Mouse (Mus musculus): ENCODE data around the gene Smarca5. TPM values are rescaled to one million over a fixed set of nuclear protein-coding genes. Genes with fewer than 3 reads are reported as not detected.

Gene Smarca5
- total RNA-seq (2022), result 10 to 100 TPM; 35.5 to 39.2 (median 38.8) TPM

DNA sequence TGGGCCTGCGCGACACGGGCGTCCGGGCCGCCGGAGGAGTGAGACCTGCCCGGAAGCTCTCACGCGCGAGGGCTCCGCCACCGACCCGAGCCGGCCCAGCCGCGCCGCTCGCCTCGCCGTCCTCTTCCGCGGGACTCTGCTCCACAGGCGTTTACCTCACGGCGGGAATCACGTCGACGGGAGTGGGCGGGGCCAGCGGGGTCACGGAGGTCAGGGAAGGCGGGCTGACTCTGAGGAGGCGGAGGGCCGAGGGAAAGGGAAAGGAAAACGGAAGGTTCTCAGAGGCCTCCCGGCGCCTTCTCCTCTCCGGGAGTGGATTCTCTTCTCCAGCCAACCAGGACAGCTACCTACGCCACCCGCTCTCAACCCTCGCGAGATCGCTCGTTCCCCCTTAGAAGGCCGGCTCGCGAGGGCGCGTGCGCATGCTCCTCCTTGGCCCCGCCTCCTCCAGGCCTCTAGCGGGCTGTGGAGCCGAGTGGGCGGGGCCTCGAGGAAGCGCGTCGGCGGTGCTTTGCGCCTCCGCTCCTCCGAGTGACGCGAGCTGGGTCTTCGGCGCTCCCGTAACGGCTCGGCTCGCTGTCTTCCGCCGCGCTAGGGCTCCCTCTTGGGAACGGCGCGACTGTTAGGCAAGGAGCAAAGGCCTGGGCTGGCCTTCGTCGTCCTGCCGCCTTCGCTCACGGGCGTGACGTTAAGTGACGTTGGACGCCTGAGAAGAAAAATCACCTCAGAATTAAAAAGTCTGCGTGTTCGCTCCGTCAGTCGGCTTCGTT, at the start of gene Smarca5:
TSS of gene Smarca5 (minus strand) at position 343 of the 770 bp plus-strand sequence.
- peak; percentile 94 for DNase-seq (ENCODE audit: low spot score)

DNA sequence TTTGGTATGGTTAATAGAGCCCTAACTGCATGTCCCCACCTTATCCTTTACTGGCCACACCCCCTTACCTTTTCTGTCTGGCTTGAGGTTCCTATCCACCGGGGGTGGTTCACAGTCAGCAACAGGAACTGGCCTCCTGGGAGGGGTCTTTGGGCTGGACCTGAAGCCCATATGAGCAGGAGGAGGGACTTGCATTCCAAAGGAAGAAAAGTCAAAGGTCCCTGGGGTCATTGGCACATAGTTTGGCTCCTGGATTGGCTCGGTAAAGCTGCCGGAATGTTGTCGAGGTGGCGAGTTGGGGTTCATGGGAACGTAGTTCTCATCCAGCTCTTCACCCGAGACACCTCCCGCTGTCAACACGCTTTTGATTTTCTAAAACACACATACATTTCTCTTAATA, 45.3 kb upstream of the Smarca5 start:
- no peak for DNase-seq (ENCODE audit: low spot score)

DNA sequence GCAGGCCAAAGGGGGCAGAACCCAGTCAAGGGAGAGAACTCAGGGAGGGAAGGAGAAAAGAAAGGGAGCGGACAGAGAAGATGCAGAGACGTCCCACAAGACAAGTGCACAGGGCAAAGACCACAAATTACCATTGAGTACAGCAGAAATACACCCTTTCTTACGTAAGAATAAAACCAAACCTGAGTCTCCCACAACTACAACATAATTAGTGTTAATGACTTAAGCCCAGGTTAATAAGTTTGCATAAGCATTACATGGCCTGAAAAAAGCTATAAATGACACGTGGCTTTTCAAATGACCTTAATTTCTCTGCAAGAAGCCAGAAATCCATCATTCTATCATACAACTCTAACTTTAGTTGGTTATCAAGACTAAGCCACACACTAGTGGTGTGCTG, 44.0 kb upstream of the Smarca5 start:
- DNase-seq (ENCODE audit: low spot score), result no peak

DNA sequence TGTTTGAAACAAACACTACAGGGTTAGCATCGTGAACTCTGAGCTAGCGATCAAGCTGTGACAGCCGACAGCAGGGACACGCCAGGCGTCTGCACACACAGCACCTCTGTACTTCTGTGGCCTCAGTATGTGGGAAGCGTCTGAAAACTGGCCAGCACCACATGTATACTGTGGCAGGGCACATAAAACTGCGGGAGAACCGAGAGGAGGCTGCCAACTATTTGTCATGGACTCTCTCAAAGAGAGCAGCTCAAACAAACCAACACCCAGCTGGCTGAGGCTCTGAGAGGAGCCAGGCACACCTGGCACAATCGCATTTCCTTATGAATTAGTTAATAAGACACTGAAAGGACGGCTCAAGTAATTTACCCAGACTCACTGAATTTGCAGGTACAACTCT, 42.0 kb upstream of the Smarca5 start:
- DNase-seq (ENCODE audit: low spot score), result no peak

DNA sequence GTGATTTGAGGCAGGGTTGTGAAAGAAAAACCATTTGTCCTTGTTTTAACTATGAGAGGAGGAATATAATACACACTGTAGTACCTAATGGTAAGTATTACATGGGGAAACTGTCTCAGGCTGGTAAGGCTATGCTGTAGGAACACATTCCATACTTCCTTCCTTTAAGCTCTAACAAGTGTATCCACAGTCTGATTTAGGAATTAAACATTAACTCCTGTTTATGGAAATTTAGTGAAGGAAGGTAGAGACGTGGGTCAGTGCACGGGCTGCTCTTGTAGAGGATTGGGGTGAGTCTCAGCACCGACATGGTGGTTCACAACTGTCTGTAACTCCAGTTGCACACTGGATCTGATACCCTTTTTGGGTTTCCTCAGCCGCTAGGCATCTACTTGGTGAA, 41.0 kb upstream of the Smarca5 start:
- no peak for DNase-seq (ENCODE audit: low spot score)

DNA sequence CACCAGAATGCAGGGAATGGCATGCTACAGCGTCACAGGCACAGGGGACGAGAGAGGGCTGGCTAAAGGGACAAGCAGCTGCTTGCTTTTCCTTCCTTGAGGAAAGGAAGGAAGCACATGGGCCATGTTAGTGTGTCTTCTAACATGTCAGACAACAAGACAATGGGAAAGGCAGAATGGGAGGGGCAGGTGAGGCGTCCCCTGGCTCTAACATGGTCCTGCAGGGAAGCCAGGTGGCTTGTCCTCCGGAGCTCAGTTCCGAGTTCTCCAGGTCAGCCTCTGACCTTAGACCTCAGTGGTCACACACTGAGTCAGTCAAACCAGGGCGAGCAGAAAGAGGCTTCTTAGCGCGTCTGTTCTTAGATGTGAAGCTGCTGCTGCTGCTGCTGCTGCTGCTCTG, 37.1 kb upstream of the Smarca5 start:
- peak; percentile 21 for DNase-seq (ENCODE audit: low spot score)

DNA sequence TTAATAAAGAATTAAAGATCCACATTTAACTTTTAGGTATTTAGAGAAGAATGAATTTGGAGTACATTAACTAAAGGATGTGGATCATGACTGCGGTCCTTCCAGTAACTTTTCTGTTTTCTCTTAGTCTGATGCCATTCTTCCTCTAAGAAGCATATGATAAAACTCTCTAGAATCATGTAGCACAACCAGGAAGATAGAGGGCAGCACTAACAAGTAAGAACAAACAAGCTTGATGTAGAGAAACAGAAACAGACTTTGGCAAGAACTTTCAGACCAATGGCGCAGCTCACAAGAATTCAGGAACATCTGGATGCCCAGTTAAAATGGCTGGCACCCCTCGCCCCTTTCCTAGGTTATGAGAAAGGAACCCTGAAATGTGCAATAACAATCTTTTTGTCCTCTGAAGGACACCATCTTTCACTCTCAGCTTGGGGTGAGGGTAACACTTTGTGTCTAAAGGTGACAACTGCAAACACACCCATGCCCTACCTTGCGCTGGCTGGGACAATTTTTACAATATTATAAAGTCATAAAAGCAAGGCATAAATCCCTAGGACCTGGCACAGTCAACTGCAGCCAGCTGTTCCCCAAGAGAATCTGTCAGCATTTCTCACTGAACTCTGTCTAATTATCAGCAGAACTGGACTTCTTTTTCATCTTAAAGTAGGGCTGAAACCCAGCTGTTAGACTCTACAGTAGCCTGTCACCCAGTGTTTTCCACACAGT, 33.6 kb upstream of the Smarca5 start:
- DNase-seq (ENCODE audit: low spot score), result peak; percentile 45

DNA sequence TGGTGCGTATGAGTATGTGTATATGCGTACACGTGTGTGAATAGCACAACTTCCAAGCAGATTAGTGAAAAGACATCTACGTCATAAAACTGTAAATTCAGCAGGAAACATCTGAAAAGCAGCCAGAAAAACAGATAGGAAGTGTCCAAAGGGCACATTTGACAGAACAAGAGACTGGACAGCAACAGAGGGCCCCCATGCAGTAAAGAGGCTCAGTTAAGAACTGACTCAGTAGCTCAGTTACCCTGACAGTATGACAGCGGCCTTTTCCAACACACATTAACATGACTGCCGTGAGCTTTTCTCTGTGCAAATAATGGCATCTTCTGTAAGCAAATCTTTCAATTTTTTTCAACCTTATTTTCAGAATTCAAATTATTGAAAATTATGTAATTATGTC, 29.2 kb upstream of the Smarca5 start:
- no peak for DNase-seq (ENCODE audit: low spot score)

DNA sequence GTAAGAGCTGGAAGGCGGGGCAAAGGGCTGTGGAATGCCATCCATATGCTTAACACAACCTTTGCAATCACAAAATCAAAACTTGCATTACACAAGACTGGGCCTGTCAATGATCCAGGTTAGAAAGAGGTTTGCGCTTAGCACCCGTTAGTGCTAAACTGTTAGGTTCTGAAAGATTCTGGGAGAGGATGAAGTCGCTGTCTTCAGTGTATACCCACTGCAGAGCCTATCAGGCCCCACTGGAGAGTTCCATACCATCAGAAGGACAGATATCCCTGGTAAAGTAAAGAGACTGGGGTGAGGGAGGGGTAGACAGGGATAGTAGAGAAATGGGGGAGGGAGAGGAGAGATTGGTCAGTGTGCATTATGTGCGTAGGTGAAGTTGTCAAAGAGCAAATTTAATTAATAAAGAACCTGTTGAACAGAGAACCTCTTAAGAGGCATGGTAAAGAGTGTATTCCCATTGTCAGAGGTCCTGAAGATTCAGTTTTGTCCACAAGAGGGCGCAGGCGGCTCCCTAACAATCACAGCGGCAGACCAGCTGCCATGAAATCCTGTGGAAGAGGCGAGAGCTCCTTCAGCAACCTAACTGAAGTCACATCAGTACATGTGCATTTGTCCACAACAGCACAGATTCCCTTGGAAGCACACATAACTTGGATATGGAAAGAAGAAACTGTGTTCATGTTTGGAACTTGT, 13.9 kb upstream of the Smarca5 start:
- peak; percentile 83 for DNase-seq (ENCODE audit: low spot score)

DNA sequence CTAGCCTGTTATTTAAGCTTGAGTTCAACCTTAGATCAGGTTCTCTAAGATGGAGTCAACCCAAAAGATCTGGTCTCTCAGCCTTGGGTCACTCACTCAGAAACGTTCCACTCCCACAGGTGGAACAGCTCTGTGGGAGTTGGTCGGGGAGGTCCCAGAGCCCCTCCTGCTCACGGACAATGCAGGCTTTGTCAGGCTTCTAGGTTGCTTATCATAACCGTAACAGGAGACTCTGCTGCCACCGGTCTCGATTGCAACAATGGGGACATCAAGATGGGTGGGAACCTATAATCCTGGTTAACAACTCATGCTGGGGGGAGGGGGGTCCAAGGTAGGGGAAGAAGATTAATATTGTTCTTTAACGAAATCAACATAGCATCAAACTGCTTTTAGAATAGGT, 13.1 kb upstream of the Smarca5 start:
- no peak for DNase-seq (ENCODE audit: low spot score)

DNA sequence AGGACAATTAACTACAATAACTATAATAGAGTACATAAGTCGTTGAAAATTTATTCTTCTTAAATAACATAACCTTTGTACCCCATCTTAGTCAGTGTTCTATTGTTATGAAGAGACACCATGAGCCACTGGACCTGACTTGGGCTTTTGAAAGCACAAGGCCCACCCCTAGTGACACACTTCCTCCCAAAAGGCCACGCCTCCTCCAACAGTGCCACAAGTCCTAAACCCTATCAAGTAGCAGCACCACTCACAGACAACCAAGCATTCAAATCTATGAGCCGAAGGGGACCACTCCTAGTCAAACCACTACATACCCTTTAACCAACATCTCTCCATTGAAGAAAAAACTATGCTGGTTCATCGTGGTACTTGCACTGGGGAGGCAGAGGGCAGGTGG, 9.8 kb upstream of the Smarca5 start:
- DNase-seq (ENCODE audit: low spot score), result no peak

DNA sequence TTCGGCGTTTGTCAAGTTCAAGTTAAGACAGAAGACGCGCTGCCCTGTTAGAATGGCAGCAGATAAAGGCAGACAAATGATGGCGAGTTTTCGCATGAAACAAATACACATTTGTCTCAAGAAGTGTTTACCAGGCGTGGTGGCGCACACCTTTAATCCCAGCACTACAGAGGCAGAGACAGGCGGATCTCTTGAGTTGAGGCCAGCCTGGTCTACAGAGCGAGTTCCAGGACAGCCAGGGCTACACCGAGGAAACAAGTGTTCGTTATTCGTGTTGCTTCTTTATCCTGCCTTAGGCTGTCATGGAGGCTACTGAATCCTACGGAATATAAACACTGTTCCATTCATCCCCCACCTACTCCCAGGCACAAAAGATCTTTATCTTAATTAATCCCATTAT, 635 bp upstream of the Smarca5 start:
- peak; percentile 24 for DNase-seq (ENCODE audit: low spot score)

DNA sequence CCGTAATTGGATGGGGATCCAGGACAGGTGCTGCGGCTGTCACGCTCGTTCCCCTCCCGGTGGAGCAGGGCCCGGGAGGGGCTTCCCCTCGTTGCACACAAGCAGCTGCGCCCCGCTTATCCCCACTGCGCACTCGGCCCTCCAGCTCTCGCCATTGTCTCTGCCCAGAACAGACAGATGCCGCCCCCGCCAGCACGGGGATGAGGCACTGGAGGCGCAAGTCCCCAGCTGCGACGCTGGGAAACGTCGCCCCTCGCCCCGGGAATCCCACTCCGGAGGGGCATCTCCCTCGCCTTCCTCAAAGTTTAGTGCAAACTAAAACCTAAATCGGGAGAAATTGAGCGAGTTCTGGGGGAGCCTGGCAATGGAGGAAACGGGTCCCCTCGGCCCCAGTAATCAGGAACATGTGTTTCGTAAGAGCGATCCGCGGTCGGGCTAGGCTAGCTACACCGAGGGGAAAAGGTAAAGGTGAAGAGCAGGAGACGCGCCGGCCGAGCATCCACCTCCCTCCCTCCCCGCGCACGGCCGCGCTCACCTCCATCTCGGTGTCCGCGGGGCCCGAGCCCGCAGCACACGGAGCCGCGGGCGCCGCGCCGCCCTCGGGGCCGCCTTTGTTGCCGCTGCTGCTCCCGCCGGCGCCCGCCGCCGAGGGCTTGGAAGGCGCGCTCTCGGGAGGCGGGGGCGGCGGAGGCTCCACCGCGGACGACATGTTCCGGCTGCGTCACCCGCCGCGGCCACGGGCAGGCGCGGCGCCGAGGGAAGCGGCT, 726 bp downstream of the Smarca5 start:
- DNase-seq (ENCODE audit: low spot score), result peak; percentile 7

DNA sequence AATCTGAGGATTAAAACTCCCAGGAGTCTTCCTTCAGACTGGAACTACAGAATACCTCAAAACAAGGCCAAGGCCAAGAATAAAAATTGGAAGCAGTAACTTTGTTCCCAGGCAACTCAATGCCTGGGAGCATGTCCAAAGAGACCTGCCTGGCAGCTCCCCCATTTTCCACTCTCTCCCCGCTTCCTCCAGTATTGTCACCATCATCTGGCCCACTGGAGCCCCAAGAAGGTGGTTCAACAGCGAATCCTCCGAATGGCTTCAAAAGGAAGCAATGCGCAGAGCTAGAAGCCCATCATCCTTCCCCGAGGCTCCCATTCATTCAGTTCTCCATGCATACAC, 1.3 kb downstream of the Smarca5 start:
- peak; percentile 40 for DNase-seq (ENCODE audit: low spot score)

DNA sequence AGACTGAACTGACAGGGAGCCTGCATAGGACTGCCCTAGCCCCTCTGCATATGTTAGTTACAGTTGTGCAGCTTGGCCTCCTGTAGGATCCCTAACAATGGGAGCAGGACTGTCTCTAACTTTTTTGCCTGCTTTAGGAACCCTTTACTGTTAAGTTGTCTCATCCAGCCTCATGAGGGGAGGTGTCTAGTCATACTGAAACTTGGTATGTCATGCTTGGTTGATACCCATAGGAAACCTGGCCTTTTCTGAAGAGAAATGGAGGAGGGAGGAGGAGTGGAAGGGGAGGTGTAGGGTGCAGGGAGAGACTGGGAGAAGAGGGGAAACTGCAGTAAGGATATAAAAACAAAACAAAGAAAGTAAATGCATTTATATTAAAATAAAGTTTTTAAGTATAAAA, 7.0 kb downstream of the Smarca5 start:
- DNase-seq (ENCODE audit: low spot score), result no peak

DNA sequence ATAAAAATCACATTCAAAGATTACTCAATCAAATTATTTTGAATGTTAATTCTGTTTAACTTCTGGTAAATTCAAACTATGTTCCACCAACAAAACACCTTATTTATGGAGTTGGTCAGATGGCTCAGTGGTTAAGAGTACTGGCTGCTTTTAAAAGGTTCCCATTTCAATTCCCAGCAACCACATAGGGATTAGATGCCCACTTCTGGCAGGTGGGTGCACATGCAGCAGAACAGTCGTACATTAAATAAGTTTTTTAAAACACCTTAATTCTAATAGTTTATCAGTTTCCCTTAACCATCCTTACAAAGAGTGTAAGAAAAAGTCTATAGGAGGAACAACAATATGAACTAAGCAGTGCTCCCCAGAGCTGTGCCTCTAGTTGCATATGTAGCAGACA, 24.8 kb downstream of the Smarca5 start:
- DNase-seq (ENCODE audit: low spot score), result no peak

DNA sequence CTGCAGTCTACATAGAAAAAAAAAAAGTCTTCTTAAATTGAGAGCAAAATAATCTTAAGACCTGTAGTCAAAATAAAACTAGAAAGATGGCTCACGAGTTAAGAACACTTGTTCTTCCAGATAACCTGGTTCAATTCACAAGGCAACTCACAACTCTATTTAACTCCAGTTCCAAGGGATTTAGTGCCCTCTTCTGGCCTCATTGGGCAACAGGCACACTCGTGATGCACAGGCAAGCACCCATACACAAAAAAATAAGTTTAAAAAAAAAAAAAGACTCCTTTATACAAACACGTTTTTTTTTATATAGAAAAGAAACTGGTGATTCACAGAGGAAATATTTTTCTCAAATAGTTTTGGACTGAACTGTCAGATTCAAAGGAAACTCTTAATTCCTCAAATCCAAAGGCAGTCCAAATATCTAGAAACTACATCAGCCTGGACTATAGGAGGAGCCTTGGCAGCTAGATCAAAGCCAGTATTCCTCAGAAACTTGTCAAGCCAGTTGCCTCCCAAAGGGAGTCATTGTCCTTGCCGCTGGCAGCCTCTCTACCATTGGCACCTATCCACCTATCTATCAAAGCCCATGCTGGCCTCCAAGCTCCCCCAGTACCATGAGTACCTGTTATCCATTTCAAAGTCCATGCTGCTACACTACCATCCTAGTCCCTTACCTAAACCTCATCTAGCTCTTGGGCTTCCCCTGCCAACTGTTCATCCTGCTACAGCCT, 28.5 kb downstream of the Smarca5 start:
- no peak for DNase-seq (ENCODE audit: low spot score)

DNA sequence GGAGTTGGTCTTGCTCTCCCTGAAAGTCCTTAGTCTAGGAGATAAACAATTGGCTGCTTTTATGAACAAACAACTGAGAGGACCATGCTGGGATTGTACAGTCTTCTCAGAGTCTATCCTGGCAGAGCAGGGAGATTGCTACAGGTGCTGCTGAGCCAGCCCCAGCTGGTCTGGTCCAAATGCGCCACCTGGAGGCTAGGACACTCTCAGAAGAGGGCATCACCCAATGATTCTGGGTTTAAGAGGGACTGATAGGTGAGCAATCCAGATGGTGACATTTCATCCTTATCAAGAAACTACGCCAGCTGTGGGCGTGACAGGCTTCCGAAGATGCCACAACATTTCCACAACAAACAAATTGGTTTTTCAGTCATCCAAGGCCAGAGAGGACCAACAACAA, 51.2 kb downstream of the Smarca5 start:
- DNase-seq (ENCODE audit: low spot score), result peak; percentile 37

DNA sequence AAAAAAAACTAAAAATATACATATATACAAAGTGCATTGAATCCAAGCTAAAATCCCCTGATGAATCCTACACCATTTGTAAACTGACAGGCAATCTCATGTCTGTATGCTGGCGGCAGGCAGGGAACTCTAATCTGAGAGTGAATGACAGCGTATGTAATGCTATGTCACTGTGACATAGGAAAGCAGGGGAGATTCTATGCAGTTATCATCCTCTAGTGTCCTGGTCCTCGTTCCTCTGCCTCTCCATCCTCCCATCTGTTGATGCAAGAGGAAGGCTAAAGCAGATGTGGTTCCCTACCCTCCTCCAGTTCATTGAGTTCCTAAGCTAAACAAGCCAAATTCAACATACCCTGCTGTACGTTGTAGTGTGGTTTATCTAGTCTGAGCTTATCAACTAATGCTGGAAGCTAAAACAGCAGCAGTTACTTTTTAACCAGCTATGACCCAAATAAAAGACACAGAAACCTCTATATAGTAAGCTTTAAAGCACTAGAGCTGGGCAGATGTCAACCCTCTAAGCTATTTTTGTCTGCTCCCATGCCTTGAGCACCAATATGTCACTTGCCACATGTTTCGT, 55.5 kb downstream of the Smarca5 start:
- no peak for DNase-seq (ENCODE audit: low spot score)

DNA sequence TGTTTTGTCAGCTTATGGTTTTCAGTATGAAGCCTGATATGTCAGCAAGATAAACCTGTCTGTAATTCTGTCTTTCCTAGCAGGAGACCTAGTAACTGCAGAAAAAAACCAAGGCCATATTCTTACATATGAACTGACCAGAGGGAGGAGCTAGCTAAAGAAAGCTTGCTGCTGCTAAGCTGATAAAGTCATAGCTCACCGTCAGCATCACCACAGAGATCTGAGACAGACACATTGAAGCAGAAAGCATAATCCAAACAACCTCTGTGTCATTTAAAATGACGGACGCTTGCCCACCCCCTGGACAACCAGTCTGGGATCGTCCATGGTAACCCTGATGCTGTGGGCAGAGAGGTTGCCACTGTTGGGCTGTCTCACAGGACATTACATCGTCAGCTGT, 56.7 kb downstream of the Smarca5 start:
- no peak for DNase-seq (ENCODE audit: low spot score)
